Mouse (Mus musculus) hindbrain, postnatal 0 days (tissue): ENCODE results near the gene Chit1. TPM values are rescaled to one million over a fixed set of nuclear protein-coding genes. Genes with fewer than 3 reads are reported as not detected.

Source experiments
- ATAC-seq: fragments of 200-750 bp; cut with Nextera tagmentation; 2 replicates; pipeline ENCODE4 v1.8.0; 2017; ENCODE audit warnings: mild to moderate bottlenecking, moderate TSS enrichment, moderate library complexity
- DNase-seq: peaks from one replicate; pipeline ENCODE4 v3.0.0-alpha.2; 2015; ENCODE audit warnings: low spot score
- H3K27ac ChIP-seq: fragments of 300-500 bp; sonication (generic); 2 replicates; pipeline ENCODE4 v1.5.1; 2014; ENCODE audit warnings: mild to moderate bottlenecking
- H3K27me3 ChIP-seq: fragments of 300-500 bp; sonication (generic); 2 replicates; pipeline ENCODE4 v1.6.1; 2014; ENCODE audit warnings: low read length, mixed read lengths; ENCODE audit not compliant: insufficient read depth
- H3K36me3 ChIP-seq: fragments of 300-500 bp; sonication (generic); 2 replicates; pipeline ENCODE4 v1.6.1; 2014; ENCODE audit warnings: low read length, mixed read lengths; ENCODE audit not compliant: insufficient read depth
- H3K4me1 ChIP-seq: fragments of 300-500 bp; sonication (generic); 2 replicates; pipeline ENCODE4 v1.6.1; 2014; ENCODE audit warnings: antibody characterized with exemption, low read length, mixed read lengths; ENCODE audit not compliant: insufficient read depth
- H3K4me2 ChIP-seq: fragments of 300-500 bp; sonication (generic); 2 replicates; pipeline ENCODE4 v1.6.1; 2014; ENCODE audit warnings: low read depth, mild to moderate bottlenecking, low read length, moderate library complexity, mixed read lengths
- H3K4me3 ChIP-seq: fragments of 300-500 bp; sonication (generic); 2 replicates; pipeline ENCODE4 v1.5.1; 2014; ENCODE audit warnings: low read length
- H3K9ac ChIP-seq: fragments of 300-500 bp; sonication (generic); replicated peaks from 2 replicates; pipeline ENCODE4 v1.6.1; 2014; ENCODE audit warnings: mild to moderate bottlenecking, low read length, moderate library complexity, mixed read lengths
- H3K9me3 ChIP-seq: fragments of 300-500 bp; sonication (generic); 2 replicates; pipeline ENCODE4 v1.6.1; 2016; ENCODE audit warnings: low read length, mixed read lengths
- CTCF ChIP-seq: IDR thresholded peaks from 2 replicates; pipeline ENCODE4 v1.5.1; 2016; ENCODE audit warnings: antibody characterized with exemption, control low read depth, low read depth
- WGBS: fragments of 180-500 bp; shearing (Covaris S2); extraction: QIAGEN DNeasy Blood & Tissue Kit; methylation state at CpG from one replicate; pipeline ENCODE4 v1.1.7; 2014; 5-methylcytosine and 5-hydroxymethylcytosine counted together
- polyA plus RNA-seq: library from polyadenylated mRNA; unstranded; fragments of >200 nt; fragmentation: Nextera tagmentation; extraction: Ambion mirVana; gene quantifications from 2 replicates; pipeline ENCODE4 v1.2.1, GENCODE M21; 2015
- total RNA-seq: library from RNA; depleted of rRNA; stranded (reverse); fragments of >200 nt; gene quantifications from 2 replicates; pipeline ENCODE4 v1.2.3, GENCODE M21; 2014

Chit1 gene
- total and polyA plus RNA-seq, 2 experiments from 2014 or later = 0.46 TPM; not detected in 1

GRCm38 (mm10) chr1:134092852-134093770 lies 17.9 kb upstream of the Chit1 start:
- Histone ChIP-seq H3K27ac (peak overlapping the region; percentile 87), H3K36me3 (no peaks in the 10 kb centered on the region), H3K9ac (peak overlapping the region; percentile 55), H3K4me2 (peak overlapping the region; percentile 80), H3K4me1 (peaks cover 22% of the 10 kb centered on the region), H3K27me3 (no peaks in the 10 kb centered on the region), H3K4me3 (peak overlapping the region; percentile 38), H3K9me3 (no peaks in the 10 kb centered on the region)
- 5% methylated on average over 43 of the region's 43 CpGs for WGBS
- no peak for TF ChIP-seq CTCF
- ATAC-seq (peak; percentile 90), DNase-seq (peak; percentile 90)

GRCm38 (mm10) chr1:134093771-134094526 lies 17.1 kb upstream of the Chit1 start:
- Histone ChIP-seq H3K27ac (peak overlapping the region; percentile 87; the same call in 1 of the 2 replicates), H3K36me3 (no peaks in the 10 kb centered on the region), H3K27me3 (no peaks in the 10 kb centered on the region), H3K4me1 (peaks cover 31% of the 10 kb centered on the region), H3K9ac (peak overlapping the region; percentile 55; the same call in 1 of the 2 replicates), H3K4me3 (no peak overlapping the region), H3K9me3 (no peaks in the 10 kb centered on the region), H3K4me2 (peak overlapping the region; percentile 80)
- ATAC-seq = no peak
- no peak for DNase-seq
- TF ChIP-seq CTCF = no peak
- 58% methylated on average over 13 of the region's 13 CpGs for WGBS

- ATAC-seq = no peak
- no peak overlapping the region for H3K9ac ChIP-seq
- no peaks in the 10 kb centered on the region for H3K36me3 ChIP-seq
- H3K4me3 ChIP-seq = no peak overlapping the region
- no peak overlapping the region for H3K4me2 ChIP-seq
- 61% methylated on average over 7 of the region's 7 CpGs for WGBS
- TF ChIP-seq CTCF = no peak
- H3K4me1 ChIP-seq = peaks cover 32% of the 10 kb centered on the region
- peak overlapping the region; percentile 57; the same call in 1 of the 2 replicates for H3K27ac ChIP-seq
- no peak for DNase-seq
- H3K9me3 ChIP-seq = no peaks in the 10 kb centered on the region
- H3K27me3 ChIP-seq = no peaks in the 10 kb centered on the region
These were observed 15.9 kb upstream of the Chit1 start for GRCm38 (mm10) chr1:134095033-134095612.

- ATAC-seq (no peak), DNase-seq (no peak)
- Histone ChIP-seq H3K4me1 (peaks cover 32% of the 10 kb centered on the region), H3K9me3 (no peaks in the 10 kb centered on the region), H3K9ac (no peak overlapping the region), H3K27me3 (no peaks in the 10 kb centered on the region), H3K27ac (peak overlapping the region; percentile 57; the same call in 1 of the 2 replicates), H3K4me2 (0 out of 2 replicates have a peak overlapping the region, but pooled peaks have one; percentile 21), H3K4me3 (no peak overlapping the region), H3K36me3 (no peaks in the 10 kb centered on the region)
- TF ChIP-seq CTCF = no peak
- 58% methylated on average over 4 of the region's 4 CpGs for WGBS
These were observed 15.3 kb upstream of the Chit1 start for GRCm38 (mm10) chr1:134095721-134096120.

- WGBS = 20% methylated on average over 14 of the region's 14 CpGs
- no peak overlapping the region for H3K4me3 ChIP-seq
- no peaks in the 10 kb centered on the region for H3K9me3 ChIP-seq
- no peaks in the 10 kb centered on the region for H3K36me3 ChIP-seq
- H3K27ac ChIP-seq = peak overlapping the region; percentile 57; the same call in 1 of the 2 replicates
- H3K4me1 ChIP-seq = peaks cover 32% of the 10 kb centered on the region
- H3K4me2 ChIP-seq = peak overlapping the region; percentile 21; the same call in 1 of the 2 replicates
- H3K27me3 ChIP-seq = no peaks in the 10 kb centered on the region
- H3K9ac ChIP-seq = no peak overlapping the region
- peak; percentile 46 for ATAC-seq
- DNase-seq = peak; percentile 79
- TF ChIP-seq CTCF = no peak
These were observed 14.6 kb upstream of the Chit1 start for GRCm38 (mm10) chr1:134096264-134096934.
